Mouse (Mus musculus): ENCODE data around the gene Abtb1.

Gene Abtb1

DNA sequence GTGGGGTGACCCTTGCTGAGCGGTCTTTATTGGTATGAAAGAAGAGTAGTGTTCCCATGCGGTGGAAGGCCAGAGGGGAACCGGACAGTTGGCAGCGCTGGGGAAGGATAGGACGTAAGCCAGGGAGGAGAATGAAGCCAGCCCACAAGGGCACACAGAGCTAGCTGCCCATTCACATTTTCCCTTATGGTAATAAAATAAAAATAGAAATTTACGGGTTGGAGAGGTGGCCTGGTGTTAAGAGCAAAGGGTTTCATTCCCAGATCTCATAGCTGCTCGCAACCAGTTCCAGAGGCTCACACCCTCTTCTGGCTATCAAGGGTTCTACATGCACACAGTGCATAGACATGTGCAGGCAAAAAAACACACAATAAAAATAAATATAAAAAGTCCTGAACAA lies 8.2 kb upstream of the Abtb1 start:
- DNase-seq, result peak; percentile 54

- DNase-seq, result peak; percentile 47
Measured at GRCm38 (mm10) chr6:88849270-88849669, 7.5 kb upstream of the Abtb1 start.

DNA sequence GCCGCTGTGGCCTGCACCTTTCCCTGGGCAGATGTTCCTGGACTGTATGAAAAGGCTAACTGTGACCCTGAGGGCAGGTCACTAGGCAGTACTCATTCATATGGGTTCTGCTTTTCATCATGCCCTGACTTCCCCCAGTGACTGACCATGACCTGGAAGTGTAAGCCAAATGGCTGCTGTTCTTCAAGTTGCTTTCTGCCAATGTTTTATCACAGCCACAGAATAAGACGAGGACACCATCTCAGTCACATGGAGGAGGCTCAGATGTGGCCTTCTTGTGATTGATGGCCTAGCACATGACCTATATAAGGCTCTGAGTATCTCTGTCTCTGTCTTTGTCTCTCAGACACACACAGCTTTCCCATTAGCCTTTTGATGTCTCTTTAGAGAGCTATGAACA lies 5.8 kb upstream of the Abtb1 start:
- no peak for DNase-seq

- peak; percentile 52 for DNase-seq
Measured at GRCm38 (mm10) chr6:88844901-88845565, 3.2 kb upstream of the Abtb1 start.

GRCm38 (mm10) chr6:88843781-88844725 lies 2.3 kb upstream of the Abtb1 start:
- DNase-seq, result peak; percentile 69

DNA sequence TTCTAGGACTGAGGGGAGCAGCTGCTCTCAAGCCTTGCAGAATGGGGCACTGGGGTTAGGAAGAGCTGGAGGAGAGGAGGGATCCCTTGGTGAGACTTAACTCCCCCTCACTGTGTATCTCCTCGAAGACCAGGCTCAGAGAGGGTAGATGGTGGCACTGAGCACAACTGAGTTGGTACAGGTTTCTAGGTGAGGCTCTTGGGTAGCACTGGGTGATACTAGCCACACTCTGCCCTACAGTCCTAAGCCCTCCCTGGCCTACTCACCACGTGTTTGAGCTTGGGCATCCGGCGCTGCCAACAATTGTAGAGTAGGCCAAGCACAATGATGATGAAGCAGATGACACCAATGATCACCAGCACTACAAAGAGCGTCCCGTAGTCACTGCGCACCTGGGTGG lies 1.5 kb upstream of the Abtb1 start:
- DNase-seq, result no peak

DNA sequence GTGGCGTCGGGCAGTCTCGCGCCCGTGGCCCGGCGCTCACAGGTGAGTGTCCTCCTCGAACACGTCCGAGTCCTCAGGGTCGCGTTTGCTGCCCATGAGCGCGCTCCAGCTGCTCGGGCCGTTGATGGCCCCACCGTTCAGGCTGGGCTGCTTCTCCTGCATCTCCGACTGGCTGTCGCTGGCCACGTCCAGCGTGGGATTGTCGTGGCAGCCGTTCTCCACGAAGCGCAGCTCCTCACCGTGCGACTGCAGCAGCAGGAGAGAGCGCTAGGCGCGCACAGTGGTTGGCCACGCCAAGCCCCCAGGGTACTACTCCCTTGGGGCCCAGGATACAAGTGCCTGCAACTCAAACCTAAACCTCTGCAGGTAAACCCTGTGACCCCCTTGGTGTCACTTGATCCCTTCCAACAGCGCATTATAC lies 957 bp upstream of the Abtb1 start:
- peak; percentile 83 for DNase-seq

- DNase-seq, result no peak
Measured at GRCm38 (mm10) chr6:88841514-88841780, 337 bp downstream of the Abtb1 start.

DNA sequence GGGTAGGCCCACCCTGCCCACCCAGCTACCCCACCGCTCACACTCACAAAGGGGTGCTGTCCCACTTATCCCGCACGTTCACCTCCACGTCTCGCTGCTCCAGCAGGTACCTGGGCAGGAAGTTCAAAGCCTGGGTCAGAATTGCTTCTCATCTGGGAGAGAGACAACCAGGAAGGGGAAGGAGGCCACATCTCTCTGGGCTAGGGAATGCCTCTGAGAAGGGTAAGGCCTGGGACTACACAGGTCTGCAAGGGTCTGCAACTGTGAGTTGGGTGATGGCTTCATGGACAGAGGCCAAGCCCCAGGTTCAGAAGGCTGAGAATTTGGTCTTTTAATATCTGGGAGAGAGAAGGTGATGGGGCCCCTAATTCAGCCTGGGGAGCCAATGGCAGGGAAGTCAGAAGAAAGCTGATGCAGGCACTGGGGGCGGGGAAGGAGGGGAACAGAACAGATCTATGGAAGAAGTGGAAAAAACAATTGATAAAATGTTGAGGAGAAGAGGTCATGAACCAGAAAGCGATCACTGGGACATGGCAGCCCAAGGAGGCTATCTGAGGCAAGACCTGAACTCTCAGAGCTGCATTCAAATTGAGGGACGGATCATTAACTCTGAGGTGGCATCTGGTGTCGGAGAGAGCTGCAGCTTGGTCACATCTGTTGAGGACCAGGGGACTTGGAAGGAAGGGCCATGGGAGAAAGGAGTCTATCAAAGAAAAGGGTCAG lies 832 bp downstream of the Abtb1 start:
- DNase-seq, result peak; percentile 71

DNA sequence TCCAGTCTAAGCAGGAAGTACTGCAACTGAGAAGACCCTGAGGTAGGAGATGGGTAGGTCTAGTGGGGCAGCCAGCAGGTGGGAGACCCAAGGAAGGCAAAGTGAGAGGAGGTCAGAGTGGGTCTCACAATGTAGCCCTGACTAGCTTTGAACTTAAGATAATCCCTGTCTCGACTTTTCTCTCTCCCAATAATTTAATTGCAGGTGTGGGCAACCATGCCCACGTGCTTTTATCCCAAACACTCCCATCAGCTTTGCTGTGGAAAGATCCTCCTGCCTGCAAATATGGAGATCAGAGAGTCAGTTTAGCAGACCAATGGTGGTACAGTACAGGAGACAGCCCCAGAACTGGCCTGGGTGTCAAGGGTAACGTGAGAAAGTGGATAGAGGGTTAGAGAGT lies 1.6 kb downstream of the Abtb1 start:
- peak; percentile 33 for DNase-seq

DNA sequence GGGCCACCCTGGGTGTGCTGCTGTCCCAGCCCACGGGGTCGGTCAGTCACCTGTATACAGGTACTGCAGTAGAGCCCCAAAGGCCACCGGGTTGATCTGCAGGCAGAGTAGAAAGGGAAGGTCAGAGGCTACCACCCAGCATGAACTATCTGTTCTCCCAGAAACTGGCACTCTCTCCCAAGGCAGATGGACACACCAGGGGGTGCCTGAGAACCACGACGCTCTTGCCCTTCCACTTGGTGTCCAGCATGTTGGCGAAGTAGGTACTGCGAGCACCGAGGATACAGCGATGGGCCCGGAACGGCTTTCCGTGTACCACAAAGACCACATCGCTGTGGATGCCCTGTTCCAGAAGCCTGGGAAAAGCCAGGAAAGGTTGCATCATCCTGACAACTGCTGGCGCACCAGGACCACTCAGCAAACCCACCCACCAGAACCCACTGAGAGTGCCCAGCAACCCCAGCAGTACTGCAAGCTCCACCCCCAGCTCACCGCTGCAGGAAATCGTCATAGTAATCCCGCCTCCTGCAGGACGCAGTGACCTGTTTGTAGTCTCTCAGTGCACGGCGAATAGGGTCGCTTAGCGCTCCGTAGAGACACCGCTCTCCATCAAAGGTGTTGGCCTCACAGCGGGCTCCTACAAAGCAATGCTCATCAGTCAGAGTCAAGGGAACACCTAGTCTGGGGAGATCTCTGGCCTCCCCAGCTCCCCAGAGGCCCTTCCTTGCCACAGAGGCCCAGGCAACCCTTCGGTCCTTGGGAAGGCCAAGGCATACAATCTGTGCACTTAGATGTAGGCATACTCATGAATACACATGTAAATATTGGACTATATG lies 2.4 kb downstream of the Abtb1 start:
- DNase-seq, result peak; percentile 77

DNA sequence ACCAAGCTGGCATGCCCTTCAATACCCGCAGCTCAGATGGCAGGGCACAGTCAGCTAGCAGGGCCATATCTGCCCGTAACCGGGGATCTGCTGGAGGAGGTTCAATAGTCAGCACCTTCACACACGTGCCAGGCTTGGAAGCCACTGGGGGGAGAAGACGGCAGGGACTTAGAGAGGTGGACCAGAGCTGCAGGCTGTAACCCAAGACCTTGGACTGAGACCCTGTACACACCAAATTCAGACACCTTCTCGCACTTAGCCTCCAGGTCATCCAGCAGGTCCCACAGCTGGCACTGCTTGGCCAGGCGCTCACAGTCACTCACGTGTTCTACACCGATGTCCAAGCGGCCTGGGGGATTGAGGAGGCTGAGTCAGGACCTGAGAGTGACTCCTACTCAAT lies 3.2 kb downstream of the Abtb1 start:
- DNase-seq, result no peak

GRCm38 (mm10) chr6:88837999-88838398 lies 3.8 kb downstream of the Abtb1 start:
- peak; percentile 45 for DNase-seq

GRCm38 (mm10) chr6:88836178-88836819 lies 5.5 kb downstream of the Abtb1 start:
- DNase-seq, result no peak

DNA sequence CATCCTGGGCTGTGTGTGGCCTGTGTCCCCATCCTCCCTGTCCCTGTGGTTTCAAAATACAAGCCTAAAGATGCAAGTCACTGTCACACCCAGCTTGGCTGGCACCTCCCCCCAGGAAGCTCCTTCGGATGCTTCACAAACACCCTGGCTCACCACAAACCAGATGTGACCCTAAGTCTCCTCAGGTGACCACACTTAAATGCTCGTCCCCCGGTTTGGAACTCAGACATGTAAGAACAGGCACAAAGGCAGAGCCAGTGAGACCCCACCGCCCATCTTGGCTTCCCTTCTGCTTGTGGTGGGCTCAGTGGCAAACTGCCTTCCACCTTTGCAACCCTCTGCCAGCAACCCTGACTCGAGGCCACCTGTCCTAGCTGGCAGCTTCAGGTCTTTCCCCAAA lies 6.7 kb downstream of the Abtb1 start:
- no peak for DNase-seq

DNA sequence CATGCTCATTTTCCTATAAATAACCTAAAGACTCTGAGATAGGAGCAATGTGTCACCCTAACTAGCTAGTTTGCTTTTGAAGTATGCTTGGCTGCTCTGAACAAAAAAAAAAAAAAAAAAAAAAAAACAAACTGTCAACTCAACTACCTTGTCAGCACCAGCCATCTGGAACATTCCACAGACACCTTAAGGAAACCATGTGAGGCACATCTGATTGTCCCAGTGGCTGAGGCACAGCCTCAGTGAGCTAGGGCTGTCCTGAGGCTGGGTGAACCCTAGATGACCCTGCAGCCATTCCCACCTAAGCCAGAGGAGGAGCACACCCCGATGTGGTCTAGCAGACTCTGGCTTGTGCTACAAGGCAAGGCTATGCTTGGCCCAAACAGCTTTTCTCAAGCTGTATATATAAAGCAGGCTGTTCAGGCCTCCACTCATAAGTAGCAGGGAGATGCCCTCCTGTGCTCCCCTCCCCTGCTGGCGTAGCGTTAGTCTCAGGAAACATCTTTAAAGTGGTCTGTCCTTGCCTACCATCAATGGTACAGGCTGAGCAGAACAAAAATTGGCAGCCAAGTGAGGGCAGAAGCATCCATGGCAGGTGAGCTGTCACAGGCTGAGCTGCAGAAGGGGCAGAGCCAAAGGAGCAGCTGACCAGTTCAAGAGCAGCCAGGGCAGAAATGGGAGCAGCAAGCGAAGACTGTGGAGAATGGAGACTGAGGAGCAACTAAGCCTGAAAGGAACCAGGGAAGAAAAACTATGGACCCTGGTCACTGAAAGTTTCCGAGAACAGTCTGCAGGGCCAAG lies 8.2 kb downstream of the Abtb1 start:
- no peak for DNase-seq

- DNase-seq, result no peak
Measured at GRCm38 (mm10) chr6:88832663-88833062, 9.1 kb downstream of the Abtb1 start.

DNA sequence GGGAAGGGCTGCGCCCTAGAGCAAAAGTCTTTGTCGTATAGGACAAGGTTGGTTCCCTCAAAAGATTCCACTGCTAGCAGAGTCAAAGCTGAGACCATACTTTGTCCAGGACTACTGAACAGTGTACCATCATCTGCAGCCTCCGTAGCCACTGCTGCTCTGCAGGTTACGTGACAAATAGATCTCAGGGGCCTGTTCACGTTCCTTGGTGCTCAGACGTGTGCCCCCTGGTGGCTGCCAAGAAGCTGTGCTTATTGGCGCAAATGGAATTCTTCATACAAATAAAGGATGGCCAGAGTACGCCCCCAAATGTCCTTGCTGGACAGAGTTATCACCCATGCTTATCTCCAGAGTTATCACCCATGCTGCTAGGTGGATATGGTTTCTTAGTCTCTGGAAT lies 10.3 kb downstream of the Abtb1 start:
- DNase-seq, result peak; percentile 81

DNA sequence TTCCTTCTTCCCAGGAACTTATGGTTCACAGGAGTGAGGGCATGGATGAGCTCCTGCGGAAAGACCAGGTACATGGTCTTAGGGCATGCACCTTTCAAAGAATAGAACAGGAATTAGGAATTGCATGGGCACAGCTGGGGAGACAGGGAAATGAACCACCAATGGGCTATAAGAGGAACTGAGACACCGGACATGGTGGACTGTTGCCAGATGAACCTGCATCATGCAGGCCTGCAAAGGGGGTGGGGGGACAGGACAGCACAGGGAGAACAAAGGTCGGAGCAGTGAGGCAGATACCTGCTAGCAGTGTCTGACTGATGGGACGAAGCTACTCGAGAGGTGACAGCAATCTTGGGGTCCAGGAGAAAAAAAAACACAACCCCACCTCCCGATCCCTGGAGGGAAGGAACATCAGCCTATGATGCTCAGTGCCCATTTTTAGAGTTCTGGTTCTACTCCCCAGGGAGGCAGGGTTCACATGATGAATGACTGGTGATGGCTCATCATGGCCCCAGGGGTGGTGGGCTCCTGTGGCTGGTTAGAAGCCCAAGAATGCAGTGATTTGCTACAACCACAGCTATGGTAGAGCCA lies 11.6 kb downstream of the Abtb1 start:
- no peak for DNase-seq

DNA sequence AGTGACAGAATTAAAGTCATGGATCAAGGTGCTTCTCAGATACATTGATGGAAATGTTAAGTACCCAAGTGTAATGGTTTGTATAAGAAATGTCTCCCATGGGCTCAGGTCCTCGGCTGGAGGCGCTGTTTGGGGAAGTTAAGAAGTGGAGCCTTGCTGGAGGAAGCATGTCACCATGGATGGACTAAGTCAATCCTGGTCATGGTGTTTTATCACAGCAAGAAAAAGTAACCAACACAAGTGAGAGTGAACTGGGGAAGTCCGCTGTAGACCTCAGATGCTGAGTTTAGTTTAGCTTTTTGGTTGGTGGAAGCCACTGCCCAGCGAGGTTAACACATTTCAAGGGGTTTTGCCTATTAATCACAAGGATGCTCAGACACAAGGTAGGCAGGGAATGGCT lies 12.2 kb downstream of the Abtb1 start:
- DNase-seq, result no peak
